Mouse (Mus musculus) midbrain, embryonic 10.5 days (tissue): ENCODE data around the gene Palm3. TPM values are rescaled to one million over a fixed set of nuclear protein-coding genes. Genes with fewer than 3 reads are reported as not detected.

ENCODE experiments used
- DNase-seq: peaks from one replicate; pipeline ENCODE4 v3.0.0-alpha.2; 2017; ENCODE audit warnings: low spot score
- H3K27ac ChIP-seq: fragments of 300-500 bp; sonication (generic); replicated peaks from 2 replicates; pipeline ENCODE4 v1.5.1; 2016; ENCODE audit warnings: mild to moderate bottlenecking
- H3K27me3 ChIP-seq: fragments of 300-500 bp; sonication (generic); 2 replicates; pipeline ENCODE4 v1.6.1; 2016; ENCODE audit warnings: low read depth, mild to moderate bottlenecking; ENCODE audit not compliant: poor library complexity, severe bottlenecking
- H3K36me3 ChIP-seq: fragments of 300-500 bp; sonication (generic); 2 replicates; pipeline ENCODE4 v1.6.1; 2016; ENCODE audit warnings: mild to moderate bottlenecking, moderate library complexity
- H3K4me1 ChIP-seq: fragments of 300-500 bp; sonication (generic); 2 replicates; pipeline ENCODE4 v1.6.1; 2016
- H3K4me3 ChIP-seq: fragments of 300-500 bp; sonication (generic); 2 replicates; pipeline ENCODE4 v1.5.1; 2016; ENCODE audit warnings: mild to moderate bottlenecking, moderate library complexity
- H3K9me3 ChIP-seq: fragments of 300-500 bp; sonication (generic); replicated peaks from 2 replicates; pipeline ENCODE4 v1.6.1; 2016; ENCODE audit warnings: mild to moderate bottlenecking
- WGBS: fragments of 180-500 bp; shearing (Covaris S2); methylation state at CpG from one replicate; pipeline ENCODE4 v1.1.7; 2016; 5-methylcytosine and 5-hydroxymethylcytosine counted together
- microRNA counts: library from miRNA; unstranded; fragments of <30 nt; microRNA quantifications from one replicate; lab custom pipeline; 2017
- microRNA-seq: library from miRNA; unstranded; fragments of <30 nt; microRNA quantifications from one replicate; pipeline ENCODE4, GENCODE M21; 2017
- polyA plus RNA-seq: library from polyadenylated mRNA; unstranded; fragments of >200 nt; fragmentation: Nextera tagmentation; extraction: Ambion mirVana; gene quantifications from 2 replicates; pipeline ENCODE4 v1.2.1, GENCODE M21; 2016

Gene Palm3
- polyA plus RNA-seq, 1 experiment from 2014 or later, result 7.9 TPM

- Histone ChIP-seq H3K27me3 (no peaks in the 10 kb centered on the region), H3K27ac (no peak overlapping the region), H3K36me3 (peaks cover 70% of the 10 kb centered on the region), H3K4me1 (peaks cover 38% of the 10 kb centered on the region), H3K4me3 (no peak overlapping the region), H3K9me3 (no peaks in the 10 kb centered on the region)
- WGBS, result 84% methylated on average over 3 of the region's 3 CpGs
- DNase-seq, result no peak
Observed at GRCm38 (mm10) chr8:84076849-84077248, 55.6 kb downstream of the Palm3 start.

GRCm38 (mm10) chr8:84079206-84079605, 57.9 kb downstream of the Palm3 start:
- no peaks in the 10 kb centered on the region for H3K9me3 ChIP-seq
- peaks cover 85% of the 10 kb centered on the region for H3K36me3 ChIP-seq
- DNase-seq, result no peak
- 93% methylated on average over 5 of the region's 5 CpGs for WGBS
- no peaks in the 10 kb centered on the region for H3K27me3 ChIP-seq
- no peak overlapping the region for H3K4me3 ChIP-seq
- H3K4me1 ChIP-seq, result peaks cover 34% of the 10 kb centered on the region
- H3K27ac ChIP-seq, result no peak overlapping the region

MicroRNAs within 50 kb of the gene (microRNA counts, 519-probe panel; counts per million panel counts)
- not detected for microRNA mmu-miR-1199 (lab: Ali Mortazavi, UCI)

Small RNA genes within 50 kb of the gene (microRNA-seq; reads per million reads assigned to microRNA genes)
- 2.1 reads per million for gene Mir1199
- gene Mir8111, result 4.8 reads per million, percentile 11 among the genes with 10 or more reads in this experiment

Other genes with a start within 250 kb of the Palm3 start
- gene Adgrl1, start 121.4 kb upstream of the Palm3 start, polyA plus RNA-seq, result 8.6 and 11.3 TPM in 2 replicates
- 0.94 and 1.0 TPM in 2 replicates for gene Gm10644, start 66.3 kb upstream of the Palm3 start, polyA plus RNA-seq
- 106 and 115 TPM in 2 replicates for gene Asf1b, start 66.0 kb upstream of the Palm3 start, polyA plus RNA-seq
- 169 and 178 TPM in 2 replicates for gene Prkaca, start 48.5 kb upstream of the Palm3 start, polyA plus RNA-seq
- gene Samd1, start 23.8 kb upstream of the Palm3 start, polyA plus RNA-seq, result 8.0 and 8.5 TPM in 2 replicates
- gene 1700067K01Rik, start 20.0 kb upstream of the Palm3 start, polyA plus RNA-seq, result 0.68 and 0.99 TPM in 2 replicates
- gene 2210011C24Rik, start 9.3 kb upstream of the Palm3 start, polyA plus RNA-seq, result 0.20 and 0.67 TPM in 2 replicates
- gene Il27ra, start 21.1 kb downstream of the Palm3 start, polyA plus RNA-seq, result 0.17 and 0.21 TPM in 2 replicates
- gene Rln3, start 23.5 kb downstream of the Palm3 start, polyA plus RNA-seq, result 0.20 TPM in 1 of 2 replicates, not detected in the other
- gene Gm10643, start 43.7 kb downstream of the Palm3 start, polyA plus RNA-seq, result 0.69 and 1.6 TPM in 2 replicates
- gene Rfx1, start 45.4 kb downstream of the Palm3 start, polyA plus RNA-seq, result 7.7 and 8.6 TPM in 2 replicates
- 16.3 and 17.5 TPM in 2 replicates for gene Dcaf15, start 83.3 kb downstream of the Palm3 start, polyA plus RNA-seq
- 0.09 and 0.14 TPM in 2 replicates for gene Podnl1, start 104.5 kb downstream of the Palm3 start, polyA plus RNA-seq
- gene Cc2d1a, start 126.5 kb downstream of the Palm3 start, polyA plus RNA-seq, result 14.0 and 18.1 TPM in 2 replicates
- gene 4930432K21Rik, start 126.6 kb downstream of the Palm3 start, polyA plus RNA-seq, result 2.4 TPM in 2 replicates
- gene Nanos3, start 163.7 kb downstream of the Palm3 start, polyA plus RNA-seq, result 3.0 and 5.6 TPM in 2 replicates
- 30.4 and 39.5 TPM in 2 replicates for gene Zswim4, start 215.6 kb downstream of the Palm3 start, polyA plus RNA-seq
- 363 and 389 TPM in 2 replicates for gene D8Ertd738e, start 228.2 kb downstream of the Palm3 start, polyA plus RNA-seq
- 65.5 and 72.0 TPM in 2 replicates for gene Mri1, start 235.9 kb downstream of the Palm3 start, polyA plus RNA-seq
- gene Ccdc130, start 248.9 kb downstream of the Palm3 start, polyA plus RNA-seq, result 23.8 and 24.1 TPM in 2 replicates